Mouse (Mus musculus): ENCODE results near the gene Prickle2. TPM values are rescaled to one million over a fixed set of nuclear protein-coding genes. Genes with fewer than 3 reads are reported as not detected.

The Prickle2 gene
- polyA plus RNA-seq, 2 experiments = 0.15 to 0.20 TPM

DNA sequence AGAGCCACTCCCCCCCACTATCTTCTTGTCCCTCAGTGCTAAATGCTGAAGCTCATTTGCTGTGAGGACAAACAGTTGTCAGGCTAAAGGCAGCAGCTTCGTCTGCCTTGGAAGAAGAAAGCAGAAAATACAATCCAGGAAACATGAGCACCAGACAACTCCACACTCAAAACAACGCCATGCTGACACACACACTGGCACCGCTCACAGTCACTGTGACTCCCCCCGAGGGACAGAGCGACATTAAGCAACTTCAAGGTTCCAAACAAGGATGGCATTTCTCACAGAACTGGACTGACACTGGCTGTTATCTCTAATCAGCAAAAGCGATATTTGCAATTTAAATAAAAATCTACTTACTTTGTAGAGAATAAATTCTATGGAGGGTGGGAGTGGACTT lies 331.1 kb downstream of the Prickle2 start:
- TF ChIP-seq CTCF (IDR thresholded peaks at IDR 0.05; ENCODE audit: low read depth) = no peak
- TF ChIP-seq EP300 (IDR thresholded peaks at IDR 0.05; ENCODE audit: low read depth) = no peak
- Histone ChIP-seq H3K4me1 (replicated peaks; ENCODE audit: control insufficient read depth in 2 of 2, insufficient read depth in 2 of 2, low read length in 1 of 2) (no peaks in the 10 kb centered on the region), H3K36me3 (replicated peaks; ENCODE audit: control insufficient read depth, insufficient read depth, low read depth) (no peaks in the 10 kb centered on the region), H3K9me3 (ENCODE audit: control insufficient read depth, low read length) (no peaks in the 10 kb centered on the region), H3K27me3 (ENCODE audit: control insufficient read depth, insufficient read depth, low read length) (no peaks in the 10 kb centered on the region), H3K9ac (replicated peaks) (no peak overlapping the region), H3K27ac (no peak overlapping the region), H3K4me3 (ENCODE audit: insufficient read depth in 1 of 2, low read depth in 2 of 2, low read length in 2 of 2) (no peak overlapping the region), H3K4me2 (ENCODE audit: low read depth) (no peak overlapping the region)
- WGBS (ENCODE audit: insufficient replicate concordance) = 68% methylated on average over 6 of the region's 6 CpGs
- ATAC-seq (ENCODE audit: insufficient read depth) (no peak), DNase-seq (ENCODE audit: low read depth in 3 of 3, low spot score in 3 of 3) (no peak)

DNA sequence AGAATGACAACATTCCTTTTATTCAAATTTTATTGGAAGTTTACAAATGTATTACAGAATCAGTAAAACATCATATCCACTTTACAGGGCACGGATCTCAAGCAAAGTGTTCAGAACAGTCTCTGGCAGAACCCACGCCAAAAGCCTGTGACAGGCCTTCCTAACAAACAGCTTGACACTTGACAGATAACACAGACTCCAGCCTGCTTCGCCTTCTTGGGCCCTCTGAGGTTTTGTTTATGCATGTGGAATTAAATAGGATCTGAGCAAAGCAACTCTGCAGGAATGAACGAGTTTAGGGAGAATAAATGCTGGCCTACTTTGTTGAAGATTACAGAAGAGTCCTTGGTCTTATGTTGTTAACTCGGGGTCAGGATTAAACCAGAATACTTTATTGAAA lies 335.1 kb downstream of the Prickle2 start:
- H3K4me2 ChIP-seq (ENCODE audit: low read depth) = no peak overlapping the region
- no peaks in the 10 kb centered on the region for H3K27me3 ChIP-seq (ENCODE audit: control insufficient read depth, insufficient read depth, low read length)
- H3K27ac ChIP-seq = no peak overlapping the region
- H3K9me3 ChIP-seq (ENCODE audit: control insufficient read depth, low read length) = no peaks in the 10 kb centered on the region
- no peak for DNase-seq (ENCODE audit: low read depth in 3 of 3, low spot score in 3 of 3)
- 43% methylated on average over 5 of the region's 5 CpGs for WGBS (ENCODE audit: insufficient replicate concordance)
- ATAC-seq (ENCODE audit: insufficient read depth) = no peak
- TF ChIP-seq EP300 (IDR thresholded peaks at IDR 0.05; ENCODE audit: low read depth) (no peak), CTCF (IDR thresholded peaks at IDR 0.05; ENCODE audit: low read depth) (no peak)
- no peaks in the 10 kb centered on the region for H3K36me3 ChIP-seq (replicated peaks; ENCODE audit: control insufficient read depth, insufficient read depth, low read depth)
- no peak overlapping the region for H3K4me3 ChIP-seq (ENCODE audit: insufficient read depth in 1 of 2, low read depth in 2 of 2, low read length in 2 of 2)
- H3K9ac ChIP-seq (replicated peaks) = no peak overlapping the region
- no peaks in the 10 kb centered on the region for H3K4me1 ChIP-seq (replicated peaks; ENCODE audit: control insufficient read depth in 2 of 2, insufficient read depth in 2 of 2, low read length in 1 of 2)

DNA sequence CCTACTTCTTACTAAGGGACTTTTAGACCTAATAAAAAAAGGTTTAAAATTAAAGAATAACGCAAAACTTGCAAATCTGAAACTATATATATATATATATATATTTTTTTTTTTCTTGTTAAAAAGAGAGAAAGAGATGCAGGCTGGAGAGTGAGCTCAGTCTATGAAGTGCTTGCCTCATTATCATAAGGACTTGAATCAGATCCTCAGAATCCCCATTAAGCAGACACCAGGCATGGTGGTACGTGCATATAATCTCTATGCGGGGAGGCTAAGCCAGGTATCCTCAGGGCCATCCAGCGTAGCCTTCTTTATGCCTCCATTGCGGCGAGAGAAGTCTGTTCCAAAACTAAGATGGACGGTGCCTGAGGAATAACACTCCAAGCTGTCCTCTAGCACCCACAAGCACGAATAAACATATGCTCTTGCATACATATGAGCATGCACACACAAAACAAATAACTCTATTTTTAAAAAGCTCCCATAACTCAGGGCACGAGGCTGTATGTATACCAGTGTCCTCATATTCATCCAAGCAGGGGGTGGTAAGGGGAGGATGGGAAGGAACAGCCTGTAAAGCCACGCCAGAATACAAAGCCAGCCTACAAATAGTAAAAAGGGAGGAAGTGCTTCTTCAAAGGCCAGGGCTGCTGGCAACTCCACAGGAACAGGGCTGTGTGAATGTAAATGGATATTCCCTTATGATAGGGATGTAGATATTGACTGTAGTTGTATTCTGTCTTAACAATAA lies 358.5 kb downstream of the Prickle2 start:
- no peak for DNase-seq (ENCODE audit: low read depth in 3 of 3, low spot score in 3 of 3)
- Histone ChIP-seq H3K36me3 (replicated peaks; ENCODE audit: control insufficient read depth, insufficient read depth, low read depth) (no peaks in the 10 kb centered on the region), H3K9me3 (ENCODE audit: control insufficient read depth, low read length) (no peaks in the 10 kb centered on the region), H3K27ac (no peak overlapping the region), H3K27me3 (ENCODE audit: control insufficient read depth, insufficient read depth, low read length) (no peaks in the 10 kb centered on the region), H3K4me2 (ENCODE audit: low read depth) (no peak overlapping the region), H3K4me1 (replicated peaks; ENCODE audit: control insufficient read depth in 2 of 2, insufficient read depth in 2 of 2, low read length in 1 of 2) (no peaks in the 10 kb centered on the region), H3K9ac (replicated peaks) (no peak overlapping the region), H3K4me3 (ENCODE audit: insufficient read depth in 1 of 2, low read depth in 2 of 2, low read length in 2 of 2) (no peak overlapping the region)
- no peak for ATAC-seq (ENCODE audit: insufficient read depth)
- WGBS (ENCODE audit: insufficient replicate concordance) = 60% methylated on average over 10 of the region's 10 CpGs
- TF ChIP-seq CTCF (IDR thresholded peaks at IDR 0.05; ENCODE audit: low read depth) (no peak), EP300 (IDR thresholded peaks at IDR 0.05; ENCODE audit: low read depth) (no peak)

DNA sequence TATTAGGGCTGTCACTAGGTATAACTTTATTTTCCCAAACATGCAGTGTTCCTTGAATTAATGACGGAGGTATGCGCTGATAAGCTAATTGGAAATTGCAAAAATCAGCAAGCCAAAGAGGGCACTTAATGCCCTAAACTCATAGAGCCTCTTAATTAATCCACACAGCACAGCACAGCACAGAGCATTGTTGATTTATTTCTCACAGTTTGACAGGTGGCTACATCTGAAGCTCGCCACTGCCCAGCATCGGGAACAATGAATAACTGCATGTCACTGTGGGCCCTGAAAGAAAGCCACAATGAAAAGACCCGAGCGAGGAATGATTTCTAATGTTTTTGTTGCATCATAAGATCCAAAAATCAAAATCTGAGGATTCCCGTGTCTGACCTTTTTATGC lies 359.2 kb downstream of the Prickle2 start:
- Histone ChIP-seq H3K4me1 (replicated peaks; ENCODE audit: control insufficient read depth in 2 of 2, insufficient read depth in 2 of 2, low read length in 1 of 2) (no peaks in the 10 kb centered on the region), H3K27me3 (ENCODE audit: control insufficient read depth, insufficient read depth, low read length) (no peaks in the 10 kb centered on the region), H3K27ac (no peak overlapping the region), H3K4me3 (ENCODE audit: insufficient read depth in 1 of 2, low read depth in 2 of 2, low read length in 2 of 2) (no peak overlapping the region), H3K9ac (replicated peaks) (no peak overlapping the region), H3K9me3 (ENCODE audit: control insufficient read depth, low read length) (no peaks in the 10 kb centered on the region), H3K4me2 (ENCODE audit: low read depth) (no peak overlapping the region), H3K36me3 (replicated peaks; ENCODE audit: control insufficient read depth, insufficient read depth, low read depth) (no peaks in the 10 kb centered on the region)
- 66% methylated on average over 7 of the region's 7 CpGs for WGBS (ENCODE audit: insufficient replicate concordance)
- TF ChIP-seq EP300 (IDR thresholded peaks at IDR 0.05; ENCODE audit: low read depth) = no peak
- ATAC-seq (ENCODE audit: insufficient read depth) (no peak), DNase-seq (ENCODE audit: low read depth in 3 of 3, low spot score in 3 of 3) (no peak)

DNA sequence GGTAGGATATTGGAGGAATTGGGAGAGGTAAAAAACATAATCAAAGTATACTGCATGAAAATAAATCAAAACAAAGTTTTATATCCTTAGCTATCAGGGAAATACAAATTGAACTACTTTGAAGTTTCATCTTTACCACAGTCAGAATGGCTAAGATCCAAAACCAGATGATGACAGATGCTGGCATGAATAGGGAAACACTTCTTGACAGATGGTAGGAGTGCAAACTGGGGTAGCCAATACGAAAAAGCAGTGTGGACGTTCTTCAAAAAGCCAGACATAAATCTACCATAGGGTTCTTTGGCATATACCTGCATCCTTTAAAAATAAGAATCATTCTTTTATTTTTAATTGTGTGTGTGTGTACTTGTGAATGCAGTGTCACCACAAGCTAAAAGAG lies 360.8 kb downstream of the Prickle2 start:
- TF ChIP-seq CTCF (IDR thresholded peaks at IDR 0.05; ENCODE audit: low read depth) = no peak
- no peak for TF ChIP-seq EP300 (IDR thresholded peaks at IDR 0.05; ENCODE audit: low read depth)
- ATAC-seq (ENCODE audit: insufficient read depth) (no peak), DNase-seq (ENCODE audit: low read depth in 3 of 3, low spot score in 3 of 3) (no peak)
- Histone ChIP-seq H3K9ac (replicated peaks) (no peak overlapping the region), H3K27me3 (ENCODE audit: control insufficient read depth, insufficient read depth, low read length) (no peaks in the 10 kb centered on the region), H3K4me2 (ENCODE audit: low read depth) (no peak overlapping the region), H3K27ac (no peak overlapping the region), H3K4me3 (ENCODE audit: insufficient read depth in 1 of 2, low read depth in 2 of 2, low read length in 2 of 2) (no peak overlapping the region), H3K9me3 (ENCODE audit: control insufficient read depth, low read length) (no peaks in the 10 kb centered on the region), H3K36me3 (replicated peaks; ENCODE audit: control insufficient read depth, insufficient read depth, low read depth) (no peaks in the 10 kb centered on the region), H3K4me1 (replicated peaks; ENCODE audit: control insufficient read depth in 2 of 2, insufficient read depth in 2 of 2, low read length in 1 of 2) (no peaks in the 10 kb centered on the region)
- 58% methylated on average over 2 of the region's 2 CpGs for WGBS (ENCODE audit: insufficient replicate concordance)
